Mouse (Mus musculus) C2C12 (cell line): ENCODE results near the gene Spata4.

ENCODE experiments used
- CEBPB ChIP-seq: IDR thresholded peaks from one replicate; pipeline ENCODE4 v1.6.1; 2011; ENCODE audit warnings: low read depth, mild to moderate bottlenecking, control low read depth, moderate library complexity
- CTCF ChIP-seq: IDR thresholded peaks from one replicate; pipeline ENCODE4 v1.5.1; 2011; ENCODE audit not compliant: control insufficient read depth, insufficient read depth, insufficient read length
- FOSL1 ChIP-seq: IDR thresholded peaks from one replicate; pipeline ENCODE4 v1.8.0; 2011; ENCODE audit warnings: mild to moderate bottlenecking, low read length; ENCODE audit not compliant: poor library complexity, insufficient read depth, severe bottlenecking
- MAX ChIP-seq: IDR thresholded peaks from one replicate; pipeline ENCODE4 v1.6.1; 2011; ENCODE audit warnings: mild to moderate bottlenecking, control low read depth
- MYOD1 ChIP-seq: IDR thresholded peaks from one replicate; pipeline ENCODE4 v1.6.1; 2011; ENCODE audit warnings: low read depth; ENCODE audit not compliant: control insufficient read depth, insufficient read length
- MYOG ChIP-seq: IDR thresholded peaks from one replicate; pipeline ENCODE4 v1.6.1; 2011; ENCODE audit not compliant: control insufficient read depth, insufficient read length; ENCODE audit errors: extremely low read depth
- USF1 ChIP-seq: IDR thresholded peaks from one replicate; pipeline ENCODE4 v1.6.1; 2011; ENCODE audit warnings: low read depth, mild to moderate bottlenecking, control low read depth, moderate library complexity

DNA sequence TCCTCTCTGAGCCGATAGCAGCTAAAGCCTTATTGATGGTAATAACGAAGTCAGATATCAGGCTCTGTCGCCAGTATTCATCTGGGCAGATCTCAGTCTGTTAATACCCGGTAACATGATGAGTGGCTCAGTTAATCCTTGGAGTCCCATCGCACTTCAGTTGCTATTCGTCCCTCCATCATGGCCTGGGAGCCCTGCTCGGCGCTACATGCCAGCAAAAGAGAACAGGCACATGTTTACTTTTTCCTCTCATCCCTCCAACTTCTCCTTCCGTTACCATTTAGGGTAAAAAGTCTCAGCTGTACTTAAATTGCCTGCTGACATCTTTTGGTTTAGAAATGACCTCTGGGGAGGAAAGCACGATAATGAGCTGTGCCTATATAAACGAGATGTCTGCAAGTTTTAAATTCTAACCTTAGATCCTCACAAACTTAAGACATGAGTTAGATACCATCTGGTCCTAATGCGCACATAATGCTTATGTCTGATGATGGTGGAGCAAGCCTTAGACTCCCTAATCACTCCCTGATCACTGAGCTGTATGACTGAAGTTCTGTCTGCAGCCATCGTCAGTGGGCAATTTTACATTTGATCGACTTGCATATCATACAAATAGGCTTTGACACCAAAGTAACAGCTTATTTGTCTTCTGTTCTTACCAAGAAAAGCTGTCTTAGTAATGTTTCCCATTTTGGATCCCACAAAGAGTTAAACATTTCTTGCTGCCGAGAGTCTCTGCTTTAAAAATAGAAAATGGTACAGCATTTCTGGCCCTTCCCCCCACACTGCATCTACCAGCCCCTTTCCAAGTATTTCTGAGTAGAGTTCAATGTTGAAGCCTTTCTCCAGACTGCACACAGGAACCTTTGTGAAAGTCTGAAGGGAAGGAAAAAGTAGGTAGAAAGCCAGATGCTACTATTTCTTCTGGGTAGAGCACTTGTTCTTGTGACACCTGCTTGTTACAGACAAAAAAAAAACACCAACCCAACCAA is 29.7 kb upstream of the Spata4 start:
- no peak for TF ChIP-seq USF1
- no peak for TF ChIP-seq CTCF
- no peak for TF ChIP-seq CEBPB
- no peak for TF ChIP-seq MYOG
- TF ChIP-seq MYOD1: no peak
- TF ChIP-seq FOSL1: no peak
- TF ChIP-seq MAX: no peak
